Mouse (Mus musculus): ENCODE measurements at regions not wholly inside any gene's neighbourhood (a gene's known extent, or its start where the extent isn't known, plus 50 kb on each side); places are given as distances from the start of the nearest gene placed in this dataset.
A peak's percentile ranks its signal among the peaks of the same experiment; 100 is the strongest.
"Not testable (repeated sequence)": the region's sequence is repeated elsewhere in the genome, so short reads cannot be mapped to it uniquely, and the experiment has no call there.

- DNase-seq (ENCODE audit: low spot score in 2 of 2) = no peak
These were observed 58.5 kb upstream of the Fbxl7 start for GRCm38 (mm10) chr15:26953818-26954385.

- no peak for DNase-seq (ENCODE audit: low spot score in 2 of 2)
These were observed 63.6 kb upstream of the Fbxl7 start for GRCm38 (mm10) chr15:26958980-26959379.

GRCm38 (mm10) chr15:26968392-26969025, 73.1 kb upstream of the Fbxl7 start:
- DNase-seq (ENCODE audit: low spot score in 2 of 2) = no peak

GRCm38 (mm10) chr15:26970770-26971169, 75.4 kb upstream of the Fbxl7 start:
- no peak for DNase-seq (ENCODE audit: low spot score in 2 of 2)

- DNase-seq (ENCODE audit: low spot score in 2 of 2) = no peak
These were observed 97.7 kb upstream of the Fbxl7 start for GRCm38 (mm10) chr15:26993054-26993453.

- no peak for DNase-seq (ENCODE audit: low spot score in 2 of 2)
These were observed 113.7 kb upstream of the Fbxl7 start for GRCm38 (mm10) chr15:27009069-27009468.

- DNase-seq (ENCODE audit: low spot score in 2 of 2) = no peak
These were observed 118.7 kb upstream of the Fbxl7 start for GRCm38 (mm10) chr15:27013906-27014658.

GRCm38 (mm10) chr15:27014659-27014974, 119.2 kb upstream of the Fbxl7 start:
- DNase-seq (ENCODE audit: low spot score in 2 of 2) = no peak

GRCm38 (mm10) chr15:27020471-27020870, 125.1 kb upstream of the Fbxl7 start:
- no peak for DNase-seq (ENCODE audit: low spot score in 2 of 2)

- DNase-seq (ENCODE audit: low spot score in 2 of 2) = no peak
These were observed 137.9 kb upstream of the Fbxl7 start for GRCm38 (mm10) chr15:27033261-27033660.

GRCm38 (mm10) chr15:27043788-27044187, 148.4 kb upstream of the Fbxl7 start:
- peak in 1 of 2 experiments; percentile 6 for DNase-seq (ENCODE audit: low spot score in 2 of 2)

- DNase-seq (ENCODE audit: low spot score in 2 of 2) = no peak
These were observed 155.3 kb upstream of the Fbxl7 start for GRCm38 (mm10) chr15:27050673-27051072.

GRCm38 (mm10) chr15:27063456-27063855, 168.1 kb upstream of the Fbxl7 start:
- DNase-seq (ENCODE audit: low spot score in 2 of 2) = no peak

GRCm38 (mm10) chr15:27063971-27064370, 168.6 kb upstream of the Fbxl7 start:
- no peak for DNase-seq (ENCODE audit: low spot score in 2 of 2)

GRCm38 (mm10) chr15:27067691-27068090, 172.3 kb upstream of the Fbxl7 start:
- DNase-seq (ENCODE audit: low spot score in 2 of 2) = no peak

- no peak for DNase-seq (ENCODE audit: low spot score in 2 of 2)
These were observed 182.5 kb upstream of the Fbxl7 start for GRCm38 (mm10) chr15:27077926-27078325.

- no peak for DNase-seq (ENCODE audit: low spot score in 2 of 2)
These were observed 187.4 kb upstream of the Fbxl7 start for GRCm38 (mm10) chr15:27082826-27083225.

GRCm38 (mm10) chr15:27083596-27083995, 188.2 kb upstream of the Fbxl7 start:
- DNase-seq (ENCODE audit: low spot score in 2 of 2) = no peak

GRCm38 (mm10) chr15:27089155-27089554, 193.8 kb upstream of the Fbxl7 start:
- DNase-seq (ENCODE audit: low spot score in 2 of 2) = no peak

- no peak for DNase-seq (ENCODE audit: low spot score in 2 of 2)
These were observed 198.7 kb upstream of the Fbxl7 start for GRCm38 (mm10) chr15:27094102-27094501.

- DNase-seq (ENCODE audit: low spot score in 2 of 2) = peak in 1 of 2 experiments; percentile 5
These were observed 199.9 kb upstream of the Fbxl7 start for GRCm38 (mm10) chr15:27095231-27095630.

GRCm38 (mm10) chr15:27101610-27102009, 206.2 kb upstream of the Fbxl7 start:
- DNase-seq (ENCODE audit: low spot score in 2 of 2) = not testable (repeated sequence)

- no peak for DNase-seq (ENCODE audit: low spot score in 2 of 2)
These were observed 213.8 kb upstream of the Fbxl7 start for GRCm38 (mm10) chr15:27109130-27109529.

Data from frontal cortex, postnatal 14 days (tissue).